Mouse (Mus musculus) adrenal gland, adult 2 months (tissue): ENCODE measurements around the gene Arhgap33. TPM values are rescaled to one million over a fixed set of nuclear protein-coding genes. Genes with fewer than 3 reads are reported as not detected.

Source experiments
- DNase-seq: peaks from one replicate; pipeline ENCODE4 v3.0.0; 2021
- long read RNA-seq: library from polyadenylated mRNA; stranded (forward); transcript quantifications from one replicate; pipeline ENCODE4 v2.0.0, GENCODE M21; 2021
- polyA plus RNA-seq: library from polyadenylated mRNA; depleted of rRNA; stranded (reverse); fragments of >200 nt; gene quantifications from 2 replicates; pipeline ENCODE4 v1.2.3, GENCODE M21; 2012; rRNA removed
- total RNA-seq, 2 experiments: library from RNA; stranded (reverse); gene quantifications; 2 replicates each; pipeline ENCODE4 v1.2.3; 2021

Arhgap33 gene
- total RNA-seq (1 to 10 TPM; 2.2 to 3.1 TPM), polyA plus RNA-seq (20.3 and 23.2 TPM in 2 replicates)
- long read RNA-seq, result 0 reads

- DNase-seq, result peak; percentile 97
Observed at GRCm38 (mm10) chr7:30534633-30535577, at the start of gene Arhgap33. Arhgap33 (minus strand) TSS chr7:30535060.

DNA sequence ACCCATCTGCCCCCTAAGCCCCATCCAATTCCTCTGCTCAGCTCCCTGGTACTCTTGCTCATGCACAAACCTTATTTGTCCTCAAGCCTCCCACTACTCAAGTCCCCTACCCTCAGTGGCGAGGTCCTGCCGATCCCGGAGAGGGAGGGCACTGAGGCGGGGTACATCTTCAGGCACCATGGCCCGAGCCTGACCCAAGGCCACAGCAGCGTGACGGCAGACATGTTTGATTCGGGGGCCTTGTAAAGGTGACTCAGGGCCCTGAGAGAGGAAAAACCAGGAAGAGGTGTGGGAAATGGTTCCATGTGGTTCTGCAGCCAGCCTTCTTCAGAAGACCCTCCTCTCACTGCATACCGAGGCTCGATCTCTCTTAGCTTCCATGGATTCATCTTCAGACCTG lies 49.5 kb upstream of the Arhgap33 start:
- DNase-seq, result no peak

GRCm38 (mm10) chr7:30581547-30581946 lies 46.7 kb upstream of the Arhgap33 start:
- DNase-seq, result no peak

DNA sequence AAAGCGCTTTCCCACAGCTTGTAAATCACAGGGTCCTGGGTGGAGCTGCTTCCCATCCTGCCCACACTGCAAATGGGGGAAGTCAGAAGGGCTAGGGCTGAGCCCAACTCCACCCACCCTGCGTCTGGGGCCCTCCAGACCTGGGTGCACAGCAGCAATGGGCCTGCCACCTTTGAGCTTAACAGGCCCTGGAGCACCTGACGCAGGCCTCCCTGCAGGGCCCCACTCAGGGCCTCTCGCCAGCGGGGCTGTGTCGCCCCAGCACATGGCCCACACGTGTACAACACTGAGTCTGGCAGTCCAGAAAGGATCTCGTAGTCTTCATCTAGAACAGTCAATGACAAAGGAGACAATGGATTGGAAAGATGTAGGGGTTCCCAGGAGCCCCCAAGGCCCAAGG lies 45.1 kb upstream of the Arhgap33 start:
- no peak for DNase-seq

GRCm38 (mm10) chr7:30572969-30573368 lies 38.1 kb upstream of the Arhgap33 start:
- peak; percentile 77 for DNase-seq

GRCm38 (mm10) chr7:30572389-30572788 lies 37.5 kb upstream of the Arhgap33 start:
- DNase-seq, result no peak

DNA sequence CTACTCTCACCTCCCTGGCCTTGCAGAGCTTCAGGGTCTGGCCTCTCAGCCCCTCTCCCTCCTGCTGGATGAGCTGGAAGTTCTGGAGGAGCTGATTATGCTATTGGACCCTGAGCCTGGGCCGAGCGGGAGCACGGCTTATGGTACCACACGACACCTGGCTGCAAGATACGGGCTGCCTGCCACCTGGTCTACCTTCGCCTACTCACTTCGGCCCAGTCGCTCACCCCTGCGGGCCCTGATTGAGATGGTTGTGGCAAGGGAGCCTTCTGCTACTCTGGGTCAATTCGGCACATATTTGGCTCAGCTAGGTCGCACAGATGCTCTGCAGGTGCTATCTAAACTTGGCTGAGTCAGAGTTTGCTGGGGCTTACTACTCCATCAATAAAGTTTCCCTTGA lies 32.7 kb upstream of the Arhgap33 start:
- no peak for DNase-seq

- DNase-seq, result no peak
Observed at GRCm38 (mm10) chr7:30566033-30566432, 31.2 kb upstream of the Arhgap33 start.

DNA sequence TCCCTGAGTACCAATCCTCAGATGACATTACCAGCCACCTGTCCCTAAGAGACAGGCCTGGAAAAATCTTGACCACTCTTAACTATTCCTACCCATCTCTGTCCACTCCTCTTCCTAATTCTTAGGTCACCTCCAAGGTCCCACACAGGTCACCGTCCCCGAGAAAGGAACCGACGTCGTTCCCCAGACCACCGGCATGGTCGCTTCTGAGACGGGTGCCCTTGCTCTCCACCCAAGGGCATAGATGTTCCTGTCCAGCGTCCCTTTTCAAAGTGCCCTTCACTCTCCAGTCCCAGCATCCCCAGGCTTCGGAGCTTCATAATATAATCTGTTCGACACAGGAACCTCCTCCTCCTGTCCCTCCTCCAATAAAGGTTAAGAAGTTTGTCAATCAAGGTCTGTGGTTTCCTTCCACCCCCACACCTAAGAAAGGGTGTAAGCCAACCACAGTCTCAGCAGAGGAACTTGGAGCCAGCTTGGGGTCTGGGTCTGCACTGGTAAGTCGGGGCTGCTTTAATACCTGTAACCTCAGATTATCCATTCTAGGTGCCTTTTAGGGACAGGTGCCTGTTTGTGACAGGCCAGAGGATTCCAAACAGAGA lies 30.2 kb upstream of the Arhgap33 start, which contains the start of gene Igflr1:
Igflr1 (plus strand) TSS at position 458 of the 602 bp plus-strand sequence.
- DNase-seq, result no peak

DNA sequence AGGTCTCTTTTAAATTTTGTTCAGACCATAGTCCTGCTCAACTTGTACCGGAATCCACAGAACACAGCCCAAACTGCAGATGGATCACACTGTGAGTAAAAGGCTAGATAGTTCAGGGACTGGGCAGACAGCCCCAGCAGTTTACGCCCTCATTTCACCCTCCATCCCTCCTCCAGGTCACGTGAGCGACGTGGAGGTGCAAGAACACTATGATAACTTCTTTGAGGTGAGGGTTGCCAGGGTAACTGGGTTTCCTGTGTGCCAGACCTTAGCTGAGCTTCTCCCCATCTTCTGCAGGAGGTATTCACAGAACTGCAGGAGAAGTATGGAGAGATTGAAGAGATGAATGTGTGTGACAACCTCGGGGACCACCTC lies 29.0 kb upstream of the Arhgap33 start:
- no peak for DNase-seq

- DNase-seq, result peak; percentile 95
Observed at GRCm38 (mm10) chr7:30563117-30563905, 28.5 kb upstream of the Arhgap33 start, which contains the start of the genes U2af1l4, Gm49396 and Psenen. U2af1l4 (plus strand) TSS chr7:30563301. Gm49396 (plus strand) TSS chr7:30563344. Psenen (minus strand) TSS chr7:30563627.

GRCm38 (mm10) chr7:30562526-30563116 lies 27.8 kb upstream of the Arhgap33 start:
- DNase-seq, result no peak

DNA sequence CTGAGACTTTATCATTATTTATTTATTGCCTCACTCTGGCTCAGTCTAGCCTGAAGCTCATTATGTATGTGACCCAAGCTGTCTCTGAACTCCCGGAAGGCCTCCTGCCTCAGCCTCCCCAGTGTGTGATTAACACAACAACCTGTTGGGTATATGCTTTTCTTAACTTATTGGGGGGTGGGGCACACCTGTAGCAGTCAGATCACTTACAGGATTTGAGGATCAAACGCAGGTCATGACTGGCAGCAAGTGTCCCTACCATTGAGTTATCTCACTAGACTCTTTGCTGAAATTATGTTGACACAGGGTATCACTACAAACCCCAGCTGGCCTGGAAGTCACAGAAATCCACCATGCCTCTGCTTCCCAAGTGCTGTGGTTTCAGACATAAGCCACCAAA lies 25.4 kb upstream of the Arhgap33 start:
- no peak for DNase-seq

DNA sequence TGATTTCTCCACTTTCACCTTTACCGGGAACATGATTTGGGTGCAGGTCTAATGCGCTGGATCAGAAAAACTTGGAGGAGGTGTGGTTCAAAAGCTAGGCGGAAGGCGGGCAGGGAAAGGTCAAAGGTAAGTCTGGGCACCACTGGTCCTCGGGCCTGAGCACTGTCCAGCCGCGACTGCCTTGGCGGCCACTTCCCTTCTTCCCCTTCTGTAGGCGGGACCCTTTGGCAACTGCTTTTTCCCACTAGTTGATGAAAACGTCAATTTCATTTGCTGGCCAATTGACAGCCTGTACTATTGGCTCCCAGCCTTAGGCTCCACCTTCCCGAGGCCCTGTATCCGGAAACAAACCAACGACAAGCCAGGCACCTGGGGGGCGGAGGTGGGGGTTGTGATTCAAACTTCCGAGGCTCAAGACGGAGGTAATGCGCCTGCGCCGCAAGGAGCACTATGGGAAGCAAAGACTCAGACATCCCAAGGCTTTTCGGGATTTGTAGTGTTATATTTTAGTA lies 24.6 kb upstream of the Arhgap33 start, which contains the start of gene Lin37:
Lin37 (minus strand) TSS at position 396 of the 512 bp plus-strand sequence.
- DNase-seq, result peak; percentile 99

GRCm38 (mm10) chr7:30558656-30559442 lies 24.0 kb upstream of the Arhgap33 start:
- DNase-seq, result no peak

GRCm38 (mm10) chr7:30557901-30558514 lies 23.1 kb upstream of the Arhgap33 start:
- DNase-seq, result peak; percentile 46

DNA sequence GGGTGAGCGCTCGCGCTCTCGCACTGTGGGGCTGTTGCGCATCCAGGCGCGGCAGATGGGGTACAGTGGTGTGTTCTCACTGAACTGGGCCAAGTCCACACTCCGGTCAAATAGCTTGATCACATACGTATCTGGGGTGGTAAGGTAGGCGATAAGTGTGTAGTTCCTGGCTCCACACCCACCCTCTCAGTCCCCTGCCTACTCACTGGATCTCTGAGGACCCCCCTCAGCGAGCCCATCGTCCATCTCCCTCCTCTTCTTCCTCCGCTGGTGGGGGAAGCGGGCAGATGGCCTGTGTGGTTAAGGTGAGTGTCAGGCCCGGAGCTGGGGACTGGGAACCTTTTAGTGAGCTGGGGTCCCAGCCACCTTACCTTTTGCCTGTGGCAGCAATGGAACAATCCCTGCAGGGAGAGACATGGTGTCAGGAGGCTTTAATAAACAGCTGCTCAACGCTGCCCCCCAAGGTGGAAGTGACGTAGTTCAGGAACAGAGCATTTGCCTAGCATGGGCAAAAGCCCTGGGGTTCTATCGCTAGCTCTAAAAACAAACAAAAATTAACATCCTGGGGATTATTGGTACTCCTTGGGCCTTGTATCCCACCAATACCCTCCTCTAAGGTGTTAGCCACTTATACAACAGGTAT lies 22.2 kb upstream of the Arhgap33 start:
- no peak for DNase-seq

- no peak for DNase-seq
Observed at GRCm38 (mm10) chr7:30553810-30554584, 19.1 kb upstream of the Arhgap33 start.
